Mouse (Mus musculus) ES-E14 (cell line): Measurements from ENCODE around the gene Slc25a18.

ENCODE experiments used
- CHD2 ChIP-seq: IDR thresholded peaks from 2 replicates; pipeline ENCODE4 v1.6.1; 2014; ENCODE audit warnings: mild to moderate bottlenecking, low read depth, low read length, inconsistent platforms
- HCFC1 ChIP-seq: IDR thresholded peaks from 2 replicates; pipeline ENCODE4 v1.6.1; 2012; ENCODE audit warnings: low read length, inconsistent platforms, borderline replicate concordance; ENCODE audit not compliant: insufficient read depth
- MAFK ChIP-seq: IDR thresholded peaks from 2 replicates; pipeline ENCODE4 v1.6.1; 2014; ENCODE audit warnings: mild to moderate bottlenecking, low read depth, low read length, inconsistent platforms; ENCODE audit not compliant: insufficient read depth
- ZC3H11A ChIP-seq: IDR thresholded peaks from 2 replicates; pipeline ENCODE4 v1.6.1; 2012; ENCODE audit warnings: low read depth, mild to moderate bottlenecking, inconsistent platforms, low read length, borderline replicate concordance
- ZNF384 ChIP-seq: IDR thresholded peaks from 2 replicates; pipeline ENCODE4 v1.6.1; 2012; ENCODE audit warnings: low read depth, low read length, inconsistent platforms

GRCm38 (mm10) chr6:120840258-120840657 lies 66.9 kb downstream of the Slc25a18 start:
- TF ChIP-seq MAFK (no peak), ZNF384 (no peak), CHD2 (no peak), HCFC1 (no peak), ZC3H11A (no peak)
